Mouse (Mus musculus): ENCODE data around the gene Actbl2. TPM values are rescaled to one million over a fixed set of nuclear protein-coding genes. Genes with fewer than 3 reads are reported as not detected.

Actbl2 gene
- total RNA-seq (2022) = not detected

DNA sequence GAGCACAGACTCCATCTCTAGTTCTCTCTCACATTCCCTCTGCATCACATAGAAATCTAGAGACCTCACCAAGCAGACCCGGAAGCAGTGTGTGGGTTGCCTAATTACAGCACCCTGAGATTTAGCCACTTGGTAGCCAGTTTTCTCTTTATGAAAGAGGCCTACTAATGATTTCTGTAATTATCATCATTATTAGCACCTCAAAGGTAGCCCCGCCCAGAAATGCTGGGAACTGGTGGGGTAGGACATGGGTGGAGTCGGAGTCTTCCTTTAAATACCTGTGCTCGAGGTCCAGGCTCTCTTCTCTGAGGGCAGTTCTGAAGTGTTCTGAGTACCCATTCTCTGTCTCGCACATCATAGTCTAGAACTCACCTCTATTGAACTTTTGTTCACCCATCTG, at the start of gene Actbl2:
Actbl2 (plus strand) TSS at position 301 of the 400 bp plus-strand sequence.
- DNase-seq = no peak

DNA sequence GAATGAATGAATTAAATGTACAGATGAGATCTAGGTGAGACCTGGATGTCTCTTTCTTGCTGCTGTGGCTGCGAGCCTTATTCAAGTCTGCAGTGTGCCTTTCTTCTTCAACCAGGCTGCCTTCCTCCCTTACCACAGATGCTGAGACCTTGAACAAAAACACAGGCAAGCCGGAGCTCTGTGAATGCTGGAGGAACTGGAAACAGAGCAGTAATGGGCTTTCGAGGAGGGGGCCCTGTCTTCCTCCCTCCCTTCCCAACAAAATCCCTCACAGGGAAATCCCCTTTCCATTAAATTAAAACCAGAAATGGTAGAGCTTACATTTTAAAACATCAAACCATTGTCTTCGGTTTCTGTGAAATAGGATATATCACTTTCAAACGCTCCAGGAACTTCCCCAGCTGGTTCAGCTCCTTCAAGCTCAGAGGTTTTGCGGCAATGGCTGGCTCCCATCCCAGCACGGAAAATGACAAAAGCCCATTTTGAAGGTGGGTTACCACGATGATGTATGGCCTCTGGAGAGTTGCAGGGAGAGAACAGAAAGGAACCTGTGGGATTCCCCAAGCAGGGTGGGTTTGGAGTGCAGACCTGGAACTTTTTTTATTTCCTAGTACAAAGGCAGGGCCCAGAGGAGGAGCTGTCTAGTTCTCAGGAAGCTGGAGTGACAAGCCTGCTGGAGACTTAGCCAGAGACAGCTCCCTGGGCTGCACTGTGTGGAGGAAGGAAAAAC, 44.0 kb upstream of the Actbl2 start:
- DNase-seq = no peak

DNA sequence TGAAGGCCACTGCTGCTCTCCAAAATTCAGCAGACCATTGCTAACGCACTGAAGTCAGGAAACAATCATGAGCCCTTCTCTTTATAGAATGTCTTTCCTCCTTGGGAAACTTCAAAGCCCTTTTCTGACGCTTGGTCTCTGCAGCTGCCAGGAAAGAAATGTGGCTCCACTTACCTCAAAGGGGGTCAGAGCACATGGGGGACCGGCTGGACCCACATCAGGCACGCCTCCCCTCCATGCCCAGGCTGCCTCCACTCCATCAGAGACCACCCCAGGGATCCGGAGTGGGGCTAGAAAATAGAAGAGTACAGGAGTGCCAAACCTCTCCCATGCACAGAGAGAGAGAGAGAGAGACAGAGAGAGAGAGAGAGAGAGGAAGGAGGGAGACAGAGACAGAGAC, 26.0 kb upstream of the Actbl2 start:
- DNase-seq = no peak

- no peak for DNase-seq
Observed at GRCm38 (mm10) chr13:111229541-111229940, 25.3 kb upstream of the Actbl2 start.

GRCm38 (mm10) chr13:111232416-111232815, 22.4 kb upstream of the Actbl2 start:
- DNase-seq = no peak

DNA sequence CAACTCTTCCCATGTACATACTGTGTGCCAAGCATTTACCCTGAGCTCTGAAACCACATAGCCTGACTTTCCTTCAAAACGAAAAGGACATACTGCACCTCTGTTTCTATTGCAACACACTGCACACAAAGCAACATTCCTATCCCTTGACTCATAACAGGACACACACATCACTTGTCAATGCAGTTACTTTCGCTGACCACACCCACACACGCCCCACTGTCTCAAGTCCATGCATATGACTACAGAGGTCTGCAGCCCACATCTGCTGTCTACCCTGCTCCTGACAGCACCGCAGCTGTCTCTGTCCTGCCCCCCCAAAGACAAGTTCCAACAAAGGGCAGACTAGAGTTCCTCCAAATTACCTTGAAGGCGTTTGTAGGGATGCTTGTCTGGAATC, 21.5 kb upstream of the Actbl2 start:
- no peak for DNase-seq

DNA sequence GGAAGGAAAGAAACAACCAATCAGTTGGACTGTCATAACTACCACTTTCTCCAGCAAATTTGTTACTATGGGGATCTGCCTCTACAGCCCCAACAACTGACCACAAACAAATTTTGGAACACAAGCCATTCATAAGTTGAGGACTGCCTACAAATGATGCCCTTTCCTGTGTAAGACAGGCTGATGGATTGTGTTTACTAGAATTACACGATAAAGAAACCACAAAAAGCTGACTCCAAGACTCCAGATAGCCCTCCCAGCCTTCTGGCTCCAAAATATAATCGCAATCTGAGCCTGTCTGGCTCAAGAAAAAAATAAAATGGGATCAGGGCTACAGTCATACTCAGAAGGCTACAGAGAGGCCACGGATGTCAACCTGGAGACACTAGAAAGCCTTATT, 20.2 kb upstream of the Actbl2 start:
- DNase-seq = no peak

DNA sequence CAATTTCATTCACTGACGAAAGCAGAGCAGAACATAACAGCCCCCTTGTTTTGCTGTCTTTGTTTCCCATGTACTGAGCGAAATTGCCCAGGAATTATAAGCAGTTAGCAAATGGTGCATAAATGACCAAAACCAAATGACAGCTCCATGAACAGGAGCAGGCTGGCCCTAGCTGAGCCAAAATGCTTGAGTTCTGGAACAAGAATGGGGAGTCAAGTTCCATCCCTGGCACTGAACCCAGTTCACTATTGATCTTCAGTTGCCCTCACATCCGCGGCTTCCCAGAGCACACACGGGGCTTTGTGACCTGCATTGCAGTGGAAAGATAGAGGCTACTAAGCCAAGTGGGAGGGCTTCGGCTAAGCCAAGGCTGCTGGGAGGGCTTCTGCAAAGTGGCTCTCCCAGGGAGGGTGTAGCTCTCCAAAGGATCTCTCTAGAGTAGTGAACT, 19.1 kb upstream of the Actbl2 start:
- no peak for DNase-seq

DNA sequence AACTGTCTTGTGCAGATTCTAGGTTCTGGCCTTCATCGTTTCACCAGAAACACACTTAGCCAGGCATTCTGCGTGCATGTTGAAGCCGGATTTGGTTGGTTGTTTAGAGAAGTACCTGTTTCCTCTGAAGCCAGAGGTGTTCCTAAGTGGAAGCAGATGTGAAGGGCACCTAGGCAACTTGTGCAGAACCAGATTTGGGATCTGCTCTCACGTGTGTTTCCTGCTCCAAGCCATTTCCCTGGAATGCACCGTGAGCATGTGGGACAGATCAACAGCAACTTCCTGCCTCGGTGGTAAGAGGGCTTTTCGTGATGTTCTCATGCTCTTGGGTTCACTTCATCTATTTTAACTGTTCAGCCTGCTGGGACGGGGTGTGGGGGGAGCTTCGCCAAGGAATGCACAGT, 18.4 kb upstream of the Actbl2 start:
- no peak for DNase-seq

DNA sequence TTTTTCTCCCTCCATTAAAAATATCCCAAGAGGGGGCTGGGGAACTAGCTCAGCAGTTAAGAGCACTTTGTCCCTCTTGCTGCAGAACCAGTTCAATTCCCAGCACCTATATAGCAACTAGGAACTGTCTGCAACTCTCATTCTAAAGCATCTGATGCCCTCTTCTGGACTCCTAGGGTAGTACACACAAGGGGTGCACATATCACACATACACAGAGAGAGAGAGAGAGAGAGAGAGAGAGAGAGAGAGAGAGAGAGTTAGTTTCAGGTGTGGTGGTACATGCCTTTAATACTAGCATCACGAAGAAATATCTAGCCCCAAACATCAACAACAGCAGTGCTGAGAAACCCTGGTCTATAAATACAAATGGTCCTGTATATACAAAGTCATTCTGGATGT, 17.5 kb upstream of the Actbl2 start:
- no peak for DNase-seq

GRCm38 (mm10) chr13:111237865-111238465, 16.8 kb upstream of the Actbl2 start:
- no peak for DNase-seq

GRCm38 (mm10) chr13:111251106-111251505, 3.7 kb upstream of the Actbl2 start:
- DNase-seq = no peak

GRCm38 (mm10) chr13:111251795-111252194, 3.0 kb upstream of the Actbl2 start:
- no peak for DNase-seq

- DNase-seq = no peak
Observed at GRCm38 (mm10) chr13:111258016-111258415, 3.2 kb downstream of the Actbl2 start.

DNA sequence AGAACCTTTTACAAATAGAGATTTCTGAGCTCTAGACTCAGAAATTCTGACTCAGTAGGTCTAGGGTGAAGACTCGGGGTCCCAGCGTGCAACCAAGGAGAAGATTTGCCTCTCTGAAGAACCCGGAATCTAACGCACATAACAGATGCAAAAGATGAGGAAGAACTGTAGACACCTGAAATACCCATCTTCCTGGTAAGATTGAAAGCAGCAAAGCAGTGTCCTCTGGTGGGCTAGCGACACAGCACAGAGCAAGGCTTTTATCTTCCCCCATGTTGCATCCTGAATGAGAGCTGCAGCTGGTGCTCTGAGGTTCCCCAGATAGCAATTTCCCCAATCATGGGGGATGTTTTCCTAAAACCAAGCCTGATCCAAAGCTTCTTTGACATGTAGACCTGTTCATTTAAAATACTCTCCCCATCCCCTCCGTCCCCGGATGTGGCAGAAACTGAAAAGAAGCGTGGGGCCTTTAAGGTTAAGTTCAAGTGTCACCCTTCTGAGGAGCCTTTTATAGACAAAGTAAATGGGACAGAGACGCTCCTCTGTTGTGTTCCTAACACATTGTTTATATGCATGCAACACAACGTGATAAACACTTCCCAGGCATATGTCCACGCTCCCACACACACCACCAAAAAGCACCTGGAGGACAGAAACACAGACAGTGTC, 3.7 kb downstream of the Actbl2 start:
- no peak for DNase-seq

DNA sequence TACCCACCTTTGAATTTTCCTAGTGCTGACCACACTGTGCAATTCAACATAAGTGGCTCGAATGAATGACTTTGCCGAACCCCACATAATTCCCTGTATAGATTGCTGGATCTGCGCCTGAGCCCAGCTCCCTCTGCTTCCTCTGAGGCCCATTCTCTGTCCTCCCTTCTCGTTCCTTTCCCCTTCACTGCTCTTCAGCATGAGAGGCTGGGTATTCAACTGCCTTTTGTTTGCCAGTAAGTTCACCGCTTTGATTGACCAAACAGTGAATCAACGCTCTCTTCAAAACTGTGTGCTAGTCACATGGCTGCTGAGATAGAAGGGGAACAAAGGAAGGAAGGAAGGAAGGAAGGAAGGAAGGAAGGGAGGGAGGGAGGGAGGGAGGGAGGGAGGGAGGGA, 4.3 kb downstream of the Actbl2 start:
- DNase-seq = no peak

DNA sequence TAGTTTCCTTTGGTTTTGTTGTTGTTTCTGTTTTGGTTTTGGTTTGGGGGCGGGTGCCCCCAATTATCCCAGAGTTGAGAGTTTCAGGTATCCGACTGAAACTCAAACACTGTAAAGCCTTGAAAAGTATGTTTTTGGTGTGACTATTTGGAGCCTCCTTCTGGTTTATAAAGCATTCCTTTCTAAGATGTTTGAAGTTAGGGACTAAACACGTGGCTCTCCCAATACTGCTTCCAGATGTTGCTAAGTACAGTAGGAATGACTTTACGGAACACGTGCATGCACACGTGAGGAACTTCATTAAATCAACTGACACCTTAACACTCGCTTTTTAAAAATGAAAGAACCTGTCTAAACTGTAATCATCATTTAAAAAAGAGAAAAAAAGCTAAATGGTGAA, 4.9 kb downstream of the Actbl2 start:
- DNase-seq = no peak

GRCm38 (mm10) chr13:111263186-111263585, 8.4 kb downstream of the Actbl2 start:
- no peak for DNase-seq

DNA sequence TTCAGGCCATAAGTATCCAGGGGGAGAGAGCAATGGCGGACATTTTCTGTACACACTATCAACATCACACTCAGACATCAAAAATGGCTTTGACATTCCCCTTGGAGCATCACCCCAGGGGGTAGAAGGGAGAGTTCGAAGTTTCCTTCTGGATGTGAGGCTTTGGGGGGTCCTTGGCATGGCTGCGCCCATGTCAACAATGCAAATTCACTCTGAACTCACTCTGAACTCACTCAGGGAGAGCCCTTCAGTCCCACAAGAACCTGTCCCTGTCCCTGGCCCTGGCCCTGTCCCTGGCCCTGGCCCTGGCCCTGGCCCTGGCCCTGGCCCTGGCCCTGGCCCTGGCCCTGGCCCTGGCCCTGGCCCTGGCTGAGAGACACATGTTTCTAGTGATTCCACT, 8.9 kb downstream of the Actbl2 start:
- no peak for DNase-seq

DNA sequence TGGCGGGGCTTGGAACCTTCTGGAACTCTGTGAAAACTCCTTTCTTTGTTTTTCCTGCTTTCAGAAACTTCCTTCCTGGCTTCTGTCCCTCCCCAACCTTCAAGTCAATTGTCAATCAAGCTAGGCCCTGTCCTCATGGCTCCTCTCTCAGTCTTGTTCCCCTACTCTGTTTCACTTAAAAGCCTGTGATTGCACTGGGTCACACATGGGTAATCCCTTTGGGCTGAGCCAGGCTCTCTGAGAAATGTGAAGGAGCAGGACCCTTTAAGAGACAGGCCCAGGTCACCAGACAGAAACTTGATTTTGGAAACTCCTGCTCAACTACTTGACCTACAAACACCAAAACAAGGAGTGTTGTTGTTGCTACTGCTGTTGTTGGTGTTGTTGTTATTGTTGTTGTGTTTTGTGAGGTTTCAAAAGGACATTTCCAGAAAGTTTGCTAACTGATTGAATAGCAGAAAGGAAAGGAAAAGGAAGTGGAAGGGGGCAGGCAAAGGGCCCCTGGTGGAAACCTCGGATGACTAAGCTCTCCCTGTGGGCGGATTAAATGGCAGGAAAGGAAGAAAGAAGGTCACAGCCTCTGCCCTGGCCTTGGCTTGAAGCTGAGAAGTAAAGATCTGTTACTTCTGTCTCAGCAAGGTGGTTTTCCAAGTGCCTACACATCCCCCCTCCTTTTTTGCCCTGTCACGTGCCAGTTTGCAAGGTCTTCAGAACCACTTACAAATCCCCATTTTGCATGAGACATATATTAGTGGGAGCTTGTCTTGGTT, 10.6 kb downstream of the Actbl2 start:
- no peak for DNase-seq

- DNase-seq = no peak
Observed at GRCm38 (mm10) chr13:111266855-111267254, 12.0 kb downstream of the Actbl2 start.

DNA sequence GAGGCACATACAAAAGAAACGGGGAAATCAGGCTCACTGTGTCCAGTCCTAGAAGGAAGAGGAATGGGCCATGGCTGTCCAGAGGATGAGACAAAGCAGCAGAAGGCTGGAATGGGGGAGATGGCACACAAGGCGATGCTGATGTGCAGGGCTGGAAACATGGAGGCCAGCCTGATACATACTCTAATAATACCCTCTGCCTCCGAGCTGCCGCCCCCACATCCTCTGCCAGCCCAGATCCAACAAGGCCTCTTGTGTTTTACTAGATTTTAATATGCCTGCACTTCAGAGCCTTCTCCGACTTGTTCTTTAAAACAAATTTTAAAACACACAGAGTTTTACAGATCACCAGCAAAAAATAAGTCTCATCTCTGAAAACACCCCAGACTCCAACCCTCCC, 14.2 kb downstream of the Actbl2 start:
- DNase-seq = no peak

DNA sequence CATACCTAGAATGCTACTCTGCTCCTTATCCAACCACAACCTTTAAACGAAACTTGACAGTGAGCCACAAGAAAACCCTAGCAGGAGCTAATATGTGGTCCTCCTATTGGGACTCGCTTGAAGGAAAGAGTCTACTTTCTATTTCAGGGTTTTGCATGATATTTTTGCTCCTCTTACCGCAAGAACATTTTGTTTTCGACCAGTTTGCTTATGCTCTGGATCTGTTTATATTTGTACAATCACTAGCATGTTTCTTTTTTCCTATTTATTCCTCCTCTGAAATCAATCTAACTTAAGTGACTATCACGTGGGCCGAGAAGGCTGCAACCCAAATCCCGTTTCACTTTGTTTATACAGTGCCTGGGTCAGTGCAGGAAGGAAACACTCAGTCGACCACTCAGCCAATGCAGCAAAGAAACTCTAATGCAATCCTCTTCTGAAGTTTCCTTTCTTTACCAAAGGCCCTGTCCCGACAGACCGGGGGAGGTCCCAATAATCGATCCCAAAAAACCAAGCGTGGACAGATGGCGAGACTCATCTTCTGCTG, 15.0 kb downstream of the Actbl2 start:
- no peak for DNase-seq
